Mouse (Mus musculus) retina, postnatal 7 days (tissue): ENCODE measurements around the gene Nkx2-9.
A peak's percentile ranks its signal among the peaks of the same experiment; 100 is the strongest.

ENCODE experiments used
- DNase-seq: peaks from one replicate; pipeline ENCODE4 v3.0.0-alpha.2; 2012; ENCODE audit warnings: low read depth, low spot score

Gene Nkx2-9

DNA sequence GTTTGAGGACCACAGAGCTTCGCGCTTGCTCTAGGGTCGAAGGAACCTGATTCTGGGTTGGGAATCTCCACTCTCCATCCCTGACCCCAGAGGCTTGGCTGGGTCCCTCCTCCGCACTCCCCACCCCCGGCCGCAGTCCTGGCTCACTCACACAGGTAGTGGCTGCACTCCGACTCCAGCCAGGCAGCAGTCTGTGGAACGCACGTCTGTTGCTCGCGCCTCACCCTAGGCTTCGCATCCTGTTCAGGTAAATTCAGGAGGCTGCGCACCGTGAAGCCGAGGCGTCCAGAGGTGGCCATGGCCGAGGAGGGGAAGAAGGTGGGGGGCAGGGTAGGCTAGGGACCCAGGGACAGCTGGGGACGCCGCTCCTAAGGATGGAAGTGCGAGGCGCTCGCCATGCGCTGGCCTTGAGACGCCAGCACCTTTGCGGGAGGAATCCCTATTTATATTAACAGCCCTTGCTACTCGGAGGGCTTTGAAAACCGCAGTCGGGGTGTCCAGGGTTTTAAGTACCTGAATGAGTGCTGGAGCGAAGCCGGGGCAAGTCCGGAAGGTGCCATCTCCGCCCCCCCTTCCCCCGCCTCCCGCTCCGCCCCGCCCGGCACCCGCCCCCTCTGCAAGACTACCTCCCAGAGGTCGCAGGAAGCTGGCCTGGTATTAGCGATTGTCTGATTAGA, at the start of gene Nkx2-9:
Nkx2-9 (minus strand) TSS at position 524 of the 677 bp plus-strand sequence.
- no peak for DNase-seq

GRCm38 (mm10) chr12:56637181-56637566, 24.1 kb upstream of the Nkx2-9 start:
- DNase-seq: peak; percentile 20

GRCm38 (mm10) chr12:56636534-56637180, 23.6 kb upstream of the Nkx2-9 start:
- peak; percentile 57 for DNase-seq

DNA sequence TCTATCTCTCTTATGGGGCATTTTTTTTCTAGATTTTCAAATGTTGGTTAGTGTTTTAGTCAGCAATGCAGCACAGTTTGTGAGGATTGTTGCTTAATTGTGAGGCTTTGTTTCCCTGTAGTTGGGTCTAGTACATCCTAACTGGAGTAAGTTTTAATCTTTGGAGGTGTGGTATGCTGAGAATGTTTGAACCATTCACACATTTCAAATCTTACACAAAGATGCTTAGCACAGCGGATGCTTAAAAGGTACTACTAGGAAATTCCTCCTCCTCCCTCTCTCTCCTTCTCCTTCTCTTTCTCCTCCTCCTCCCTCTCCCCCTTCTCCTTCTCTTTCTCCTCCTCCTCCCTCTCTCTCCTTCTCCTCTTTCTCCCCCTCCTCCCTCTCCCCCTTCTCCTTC, 3.0 kb upstream of the Nkx2-9 start:
- DNase-seq: no peak

GRCm38 (mm10) chr12:56615391-56615790, 2.3 kb upstream of the Nkx2-9 start:
- DNase-seq: no peak

DNA sequence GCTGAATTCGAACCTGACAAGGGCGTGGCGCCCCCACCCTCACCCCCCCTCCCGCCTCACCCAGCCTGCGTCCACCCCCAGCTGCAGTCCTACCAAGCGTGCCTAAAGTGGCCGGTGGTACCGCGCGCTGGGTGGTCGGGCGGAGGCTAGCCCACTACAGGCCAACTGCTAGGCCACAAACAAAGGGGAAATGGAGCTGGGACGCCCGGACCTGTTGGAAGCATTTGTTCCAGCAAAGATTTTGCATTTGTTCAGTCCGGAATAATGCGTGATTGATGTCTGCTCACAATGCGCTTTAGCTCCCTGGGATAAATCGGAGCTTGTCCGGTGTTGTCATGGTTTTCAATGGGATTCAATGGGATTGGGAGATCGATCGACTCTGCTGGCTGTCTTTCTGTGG, 1.4 kb upstream of the Nkx2-9 start:
- DNase-seq: no peak

- no peak for DNase-seq
These were observed 929 bp upstream of the Nkx2-9 start for GRCm38 (mm10) chr12:56613916-56614510.

DNA sequence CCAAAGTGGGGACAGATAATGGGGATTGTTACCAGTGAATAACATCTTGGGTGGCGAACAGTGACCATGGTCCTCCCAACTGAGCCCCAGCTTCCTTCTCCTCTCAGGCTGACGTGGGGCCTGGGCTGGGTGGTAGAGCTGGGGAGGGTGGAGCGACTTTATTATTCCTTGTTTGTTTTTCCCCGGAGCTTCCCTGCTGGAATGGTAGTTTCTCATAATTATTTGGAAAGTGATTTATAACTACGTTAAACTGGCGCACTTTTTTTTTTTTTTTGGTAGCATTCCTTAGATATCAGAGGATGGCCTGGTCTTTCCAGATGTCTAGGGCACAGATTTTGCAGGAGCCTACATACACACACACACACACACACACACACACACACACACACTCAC, 350 bp upstream of the Nkx2-9 start:
- no peak for DNase-seq

DNA sequence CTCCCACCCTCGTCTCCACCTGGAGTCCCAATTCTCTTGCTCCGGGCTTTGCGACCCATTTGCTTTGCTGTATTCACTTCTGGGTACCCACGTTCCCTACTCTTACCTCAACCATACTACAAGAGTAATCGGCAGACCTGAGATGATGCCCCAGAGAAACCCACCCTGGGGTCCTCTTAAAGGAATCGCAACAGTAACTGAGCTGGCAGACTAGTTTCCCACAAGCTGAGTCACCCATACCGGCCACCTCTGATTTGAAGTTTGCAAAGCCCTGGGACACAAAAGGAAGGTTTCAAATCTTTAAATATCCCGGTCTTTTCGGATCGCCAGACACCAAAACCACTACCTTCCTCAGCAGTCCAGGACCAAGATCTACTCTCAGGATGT, 742 bp downstream of the Nkx2-9 start:
- DNase-seq: no peak

DNA sequence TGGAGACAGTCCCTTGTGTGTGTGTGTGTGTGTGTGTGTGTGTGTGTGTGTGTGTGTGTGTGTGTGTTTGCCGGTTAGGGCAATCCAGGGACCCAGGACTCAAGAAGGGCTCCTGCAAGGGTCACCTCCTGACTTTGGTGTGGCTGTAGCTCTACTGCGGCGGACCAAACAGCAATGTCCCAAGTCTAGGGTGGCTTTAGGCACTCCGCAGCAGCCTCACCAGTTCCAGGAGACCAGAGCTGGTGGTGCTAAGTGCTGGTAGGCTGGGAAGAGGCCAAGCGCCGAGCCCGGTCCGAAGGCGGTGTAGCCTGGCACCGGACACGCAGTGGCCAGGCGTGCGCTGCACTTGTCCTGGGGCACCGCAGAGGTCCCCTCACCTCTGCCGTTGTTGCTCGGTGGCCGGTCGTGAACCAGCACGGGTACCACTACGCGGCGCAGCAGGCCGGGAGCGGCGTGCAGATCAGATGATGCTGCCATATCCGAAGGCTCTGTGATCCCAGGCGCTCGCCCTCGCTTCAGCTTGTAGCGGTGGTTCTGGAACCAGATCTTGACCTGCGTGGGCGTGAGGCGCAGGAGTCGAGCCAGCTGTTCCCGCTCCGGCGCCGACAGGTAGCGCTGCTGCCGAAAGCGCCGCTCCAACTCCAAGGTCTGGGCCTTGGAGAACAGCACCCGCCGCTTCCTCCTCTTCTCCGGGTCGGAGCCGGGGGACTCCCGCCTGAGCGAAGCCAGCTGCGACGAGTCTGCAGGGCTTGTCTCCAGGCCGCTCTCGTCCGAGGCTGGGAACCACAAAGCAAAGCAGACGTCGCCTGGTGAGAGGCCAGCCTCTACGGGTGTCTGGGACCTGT, 1.4 kb downstream of the Nkx2-9 start:
- no peak for DNase-seq

DNA sequence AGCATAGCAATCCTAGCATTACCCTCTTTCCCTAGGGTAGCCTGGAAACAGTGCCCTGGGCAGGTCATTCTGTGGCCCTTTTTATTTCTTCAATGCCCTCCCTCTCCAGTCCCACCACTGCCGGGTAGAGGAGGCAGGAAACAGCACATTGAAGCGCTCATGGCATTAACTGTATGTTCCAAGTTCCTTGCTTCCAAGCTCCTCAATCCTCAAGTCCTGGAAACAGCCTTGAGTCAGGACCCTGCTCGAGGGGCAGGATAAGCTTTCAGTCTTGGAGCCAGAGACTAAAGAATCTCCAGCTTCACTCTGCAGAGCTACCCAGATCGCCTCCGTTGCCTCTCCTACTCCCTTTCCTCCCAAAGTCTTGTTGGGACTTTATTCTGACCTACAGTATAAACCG, 2.2 kb downstream of the Nkx2-9 start:
- DNase-seq: no peak

DNA sequence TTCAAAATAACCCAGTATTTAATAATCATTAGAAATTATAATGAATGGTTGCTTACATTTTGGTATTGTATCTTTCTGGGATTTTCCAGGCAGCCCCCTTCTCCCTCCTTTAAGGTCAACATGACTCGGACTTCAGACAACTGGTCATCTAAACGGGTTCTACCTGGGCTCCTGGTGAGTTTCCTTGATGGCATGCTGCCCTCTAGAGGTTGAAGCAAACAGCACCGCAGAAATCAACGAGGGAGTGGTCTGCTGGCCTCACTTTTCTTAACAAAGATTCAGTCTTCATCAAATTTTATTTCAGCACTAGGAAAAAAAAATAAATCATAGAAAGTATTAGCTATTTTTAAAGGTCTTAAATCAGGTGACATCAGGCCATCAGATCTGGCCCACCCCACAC, 21.4 kb downstream of the Nkx2-9 start:
- DNase-seq: no peak

DNA sequence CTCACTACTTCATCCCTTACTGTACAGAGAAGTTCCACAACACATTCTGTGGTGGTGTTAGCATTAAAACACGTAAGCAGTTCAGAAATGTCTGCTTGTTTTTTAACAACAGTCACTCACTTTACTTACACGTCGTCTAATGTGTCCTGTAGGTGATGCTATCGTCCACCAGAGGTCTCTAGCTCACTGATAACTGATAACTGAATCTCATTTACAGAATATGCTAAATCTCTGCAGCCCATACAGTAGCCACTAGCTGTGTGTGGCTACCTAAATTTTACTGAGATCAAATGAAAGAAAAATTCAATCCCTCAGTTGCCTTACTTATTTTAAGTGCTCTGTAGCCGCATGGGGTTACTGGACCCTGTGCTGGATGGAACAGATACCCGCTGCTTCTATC, 25.3 kb downstream of the Nkx2-9 start:
- peak; percentile 28 for DNase-seq
